Mouse (Mus musculus) ES-E14 (cell line): Measurements from ENCODE around the gene Col6a5. TPM values are rescaled to one million over a fixed set of nuclear protein-coding genes. Genes with fewer than 3 reads are reported as not detected.

ENCODE experiments used
- DNase-seq: peaks from one replicate; pipeline ENCODE4 v3.0.0-alpha.2; 2013; ENCODE audit warnings: low read depth, low spot score
- H3K27ac ChIP-seq: 2 replicates; pipeline ENCODE4 v1.5.1; 2012; ENCODE audit warnings: low read depth, mild to moderate bottlenecking, low read length, moderate library complexity, mixed read lengths; ENCODE audit not compliant: poor library complexity, insufficient read depth, severe bottlenecking
- H3K36me3 ChIP-seq: 2 replicates; pipeline ENCODE4 v1.6.1; 2012; ENCODE audit warnings: mild to moderate bottlenecking, low read length, moderate library complexity, mixed read lengths; ENCODE audit not compliant: control insufficient read depth, poor library complexity, insufficient read depth, severe bottlenecking
- H3K4me1 ChIP-seq, 2 experiments: fragments of 150-350 bp in 1 of 2; sonication (generic) in 1 of 2; 2 replicates each; pipeline ENCODE4 v1.6.1; 2012; ENCODE audit warnings: low read length in 2 of 2, mild to moderate bottlenecking in 1 of 2, mixed read lengths in 1 of 2; ENCODE audit not compliant: control insufficient read depth in 2 of 2, insufficient read depth in 2 of 2, poor library complexity in 1 of 2
- H3K4me3 ChIP-seq, 2 experiments: fragments of 150-350 bp in 1 of 2; sonication (generic) in 1 of 2; 2 replicates each; pipeline ENCODE4 v1.5.1; 2012; ENCODE audit warnings: low read length in 2 of 2, low read depth in 1 of 2, mild to moderate bottlenecking in 1 of 2, mixed read lengths in 1 of 2; ENCODE audit not compliant: insufficient read depth in 1 of 2, poor library complexity in 1 of 2, severe bottlenecking in 1 of 2
- H3K9ac ChIP-seq: 2 replicates; pipeline ENCODE4 v1.6.1; 2012; ENCODE audit warnings: low read depth, mild to moderate bottlenecking, low read length, mixed read lengths; ENCODE audit not compliant: poor library complexity, insufficient read depth, severe bottlenecking
- H3K9me3 ChIP-seq: fragments of 150-350 bp; sonication (generic); 2 replicates; pipeline ENCODE4 v1.6.1; 2012; ENCODE audit warnings: low read depth, mild to moderate bottlenecking, low read length; ENCODE audit not compliant: control insufficient read depth, insufficient read depth
- CHD2 ChIP-seq: IDR thresholded peaks from 2 replicates; pipeline ENCODE4 v1.6.1; 2014; ENCODE audit warnings: mild to moderate bottlenecking, low read depth, low read length, inconsistent platforms
- HCFC1 ChIP-seq: IDR thresholded peaks from 2 replicates; pipeline ENCODE4 v1.6.1; 2012; ENCODE audit warnings: low read length, inconsistent platforms, borderline replicate concordance; ENCODE audit not compliant: insufficient read depth
- MAFK ChIP-seq: IDR thresholded peaks from 2 replicates; pipeline ENCODE4 v1.6.1; 2014; ENCODE audit warnings: mild to moderate bottlenecking, low read depth, low read length, inconsistent platforms; ENCODE audit not compliant: insufficient read depth
- ZC3H11A ChIP-seq: IDR thresholded peaks from 2 replicates; pipeline ENCODE4 v1.6.1; 2012; ENCODE audit warnings: low read depth, mild to moderate bottlenecking, inconsistent platforms, low read length, borderline replicate concordance
- ZNF384 ChIP-seq: IDR thresholded peaks from 2 replicates; pipeline ENCODE4 v1.6.1; 2012; ENCODE audit warnings: low read depth, low read length, inconsistent platforms
- in situ Hi-C, 2 experiments: fragments of 600-800 bp; cut with MboI; formaldehyde crosslinking; loops; one replicate each; pipeline ENCODE4 v1.15.1; 2025; ENCODE audit warnings: low sequenced_read_pairs in 2 of 2, inconsistent platforms in 1 of 2; ENCODE audit not compliant: unreplicated experiment in 2 of 2
- total RNA-seq: library from RNA; depleted of rRNA; stranded (reverse); fragments of 300-350 nt; gene quantifications from 2 replicates; pipeline ENCODE4 v1.2.3, GENCODE M21; 2012; rRNA removed

The Col6a5 gene
- 2.6 and 4.2 TPM in 2 replicates for total RNA-seq

DNA sequence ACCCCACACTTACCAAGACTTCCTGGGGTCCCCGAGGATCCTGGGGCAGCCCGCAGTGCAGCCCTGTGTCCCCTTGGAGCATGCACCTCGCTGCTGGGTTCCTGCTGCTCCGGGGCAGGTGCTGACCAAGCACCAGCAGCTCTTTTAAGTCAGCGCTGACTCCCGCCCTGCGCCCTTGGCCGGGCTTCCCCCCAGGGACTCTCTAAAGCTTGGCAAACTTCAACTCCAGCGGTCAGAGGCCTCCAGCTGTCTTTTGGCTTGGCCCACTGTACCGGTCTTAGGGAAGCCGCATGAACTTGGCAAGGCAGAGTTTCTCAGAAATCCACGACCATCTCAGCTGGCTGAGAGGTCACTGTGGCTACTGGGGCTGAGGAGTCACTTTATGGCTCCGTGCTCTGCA, at the start of gene Col6a5:
TSS of gene Col6a5 (minus strand) at position 111 of the 400 bp plus-strand sequence.
- in situ Hi-C loops: no loop called here
- H3K27ac ChIP-seq: no peak within 1 kb of the TSS
- TF ChIP-seq CHD2: no peak
- no peak for TF ChIP-seq HCFC1
- no peak for TF ChIP-seq MAFK
- TF ChIP-seq ZNF384: no peak
- TF ChIP-seq ZC3H11A: no peak
- no peak within 1 kb of the TSS for H3K9ac ChIP-seq
- DNase-seq: no peak
- H3K4me1 ChIP-seq: no peaks in the 10 kb centered on the region
- no peaks in the 10 kb centered on the region; the same call in 1 of the 2 replicates for H3K9me3 ChIP-seq
- no peaks in the 10 kb centered on the region for H3K36me3 ChIP-seq
- no peak within 1 kb of the TSS for H3K4me3 ChIP-seq

- Histone ChIP-seq H3K9me3 (no peaks in the 10 kb centered on the region), H3K9ac (no peak overlapping the region), H3K27ac (no peak overlapping the region), H3K4me1 (peaks cover 0 to 4% of the 10 kb centered on the region in 2 experiments; a peak in 1 of 4 replicates), H3K4me3 (no peak overlapping the region), H3K36me3 (no peaks in the 10 kb centered on the region)
- TF ChIP-seq ZNF384 (no peak), ZC3H11A (no peak), CHD2 (no peak), HCFC1 (no peak), MAFK (no peak)
- in situ Hi-C loops: no loop called here
- DNase-seq: no peak
These were observed 37.5 kb upstream of the Col6a5 start for GRCm38 (mm10) chr9:105997955-105998354.

- Histone ChIP-seq H3K27ac (no peak overlapping the region), H3K4me3 (no peak overlapping the region), H3K36me3 (no peaks in the 10 kb centered on the region), H3K4me1 (no peaks in the 10 kb centered on the region), H3K9ac (no peak overlapping the region), H3K9me3 (no peaks in the 10 kb centered on the region)
- no peak for TF ChIP-seq MAFK
- no peak for TF ChIP-seq ZC3H11A
- TF ChIP-seq ZNF384: no peak
- no peak for TF ChIP-seq HCFC1
- TF ChIP-seq CHD2: no peak
- no peak for DNase-seq
- in situ Hi-C loops: no loop called here
These were observed 32.0 kb upstream of the Col6a5 start for GRCm38 (mm10) chr9:105992425-105992824.

- DNase-seq: no peak
- Histone ChIP-seq H3K27ac (no peak overlapping the region), H3K9me3 (no peaks in the 10 kb centered on the region), H3K36me3 (no peaks in the 10 kb centered on the region), H3K9ac (no peak overlapping the region), H3K4me3 (no peak overlapping the region), H3K4me1 (no peaks in the 10 kb centered on the region)
- in situ Hi-C loops: no loop called here
- TF ChIP-seq ZNF384: no peak
- TF ChIP-seq HCFC1: no peak
- no peak for TF ChIP-seq CHD2
- TF ChIP-seq ZC3H11A: no peak
- no peak for TF ChIP-seq MAFK
These were observed 29.7 kb upstream of the Col6a5 start for GRCm38 (mm10) chr9:105990099-105990498.

GRCm38 (mm10) chr9:105989468-105989867, 29.0 kb upstream of the Col6a5 start:
- Histone ChIP-seq H3K9ac (no peak overlapping the region), H3K4me3 (no peak overlapping the region), H3K9me3 (no peaks in the 10 kb centered on the region), H3K27ac (no peak overlapping the region), H3K36me3 (no peaks in the 10 kb centered on the region), H3K4me1 (no peaks in the 10 kb centered on the region)
- TF ChIP-seq ZC3H11A (no peak), MAFK (no peak), CHD2 (no peak), ZNF384 (no peak), HCFC1 (no peak)
- in situ Hi-C loops: no loop called here
- DNase-seq: no peak
